Mouse (Mus musculus) ES-Bruce4 (cell line): ENCODE results near the gene Hnrnph1.

Experiments
- CTCF ChIP-seq: IDR thresholded peaks from one replicate; pipeline ENCODE4 v1.8.1; 2011; ENCODE audit warnings: low read depth, low read length
- EP300 ChIP-seq: IDR thresholded peaks from 2 replicates; pipeline ENCODE4 v1.6.1; 2011; ENCODE audit warnings: low read depth, low read length; ENCODE audit not compliant: insufficient read depth

- TF ChIP-seq CTCF: no peak
- TF ChIP-seq EP300: no peak
These were observed at the start of gene Hnrnph1 for GRCm38 (mm10) chr11:50376911-50377891.
